Mouse (Mus musculus) CH12.LX (cell line): ENCODE results near the gene Rhof.

Experiments
- CHD2 ChIP-seq: IDR thresholded peaks from 2 replicates; pipeline ENCODE4 v1.6.1; 2011; ENCODE audit warnings: low read length, improper control_type of control experiment
- POLR2A ChIP-seq: IDR thresholded peaks from 2 replicates; pipeline ENCODE4 v1.6.1; 2011; ENCODE audit warnings: low read depth, mild to moderate bottlenecking, improper control_type of control experiment, low read length
- UBTF ChIP-seq: IDR thresholded peaks from 2 replicates; pipeline ENCODE4 v1.6.1; 2012; ENCODE audit warnings: low read depth, mild to moderate bottlenecking, inconsistent platforms, low read length, improper control_type of control experiment, moderate library complexity

DNA sequence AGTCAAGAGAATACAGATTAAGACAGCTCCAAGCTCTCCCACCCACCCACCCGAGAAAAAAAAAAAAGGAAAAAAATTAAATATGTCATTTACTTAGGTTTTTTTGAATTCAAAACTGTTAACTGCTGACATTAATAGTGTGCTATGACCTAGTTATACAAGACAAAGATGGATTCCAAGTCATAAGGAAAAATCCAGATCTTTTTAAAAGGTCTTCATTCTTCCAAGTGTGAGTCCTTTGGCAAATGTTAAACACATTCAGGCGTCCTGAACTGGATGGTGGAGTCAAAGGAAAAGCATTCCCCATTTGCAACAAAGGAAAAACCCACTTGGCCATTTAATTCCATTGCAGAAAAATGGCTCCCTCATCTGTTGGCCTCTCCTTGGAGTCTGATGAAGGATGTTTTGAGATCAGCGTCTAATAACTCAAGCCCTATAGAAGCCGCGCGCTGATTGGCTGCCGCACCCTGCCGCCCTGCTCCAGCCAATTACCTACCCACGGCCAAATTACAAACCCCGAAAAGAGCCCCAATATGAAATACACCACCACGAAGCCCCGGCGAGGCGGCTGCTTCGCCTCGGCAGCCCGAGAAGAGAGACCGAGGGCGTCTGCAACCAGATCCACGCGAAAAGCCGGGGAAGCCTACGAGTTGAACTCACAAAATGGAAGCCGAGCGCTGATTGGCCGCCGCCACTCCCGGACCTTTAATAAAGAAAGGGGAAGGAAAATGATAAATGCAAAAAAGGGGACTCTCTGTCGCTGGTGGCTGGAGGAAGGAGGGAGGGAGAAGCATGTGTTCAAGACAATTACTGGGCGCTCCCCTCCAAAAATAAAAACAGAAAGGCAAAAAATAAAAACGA lies 8.4 kb upstream of the Rhof start:
- TF ChIP-seq UBTF (no peak), CHD2 (no peak), POLR2A (peak; percentile 89)
